Mouse (Mus musculus) neural tube, embryonic 14.5 days (tissue): ENCODE results near the gene Pcsk2. TPM values are rescaled to one million over a fixed set of nuclear protein-coding genes. Genes with fewer than 3 reads are reported as not detected.
A peak's percentile ranks its signal among the peaks of the same experiment; 100 is the strongest.

ENCODE experiments used
- ATAC-seq: fragments of 200-750 bp; cut with Nextera tagmentation; 2 replicates; pipeline ENCODE4 v1.8.0; 2017; ENCODE audit warnings: low read depth, mild to moderate bottlenecking, moderate TSS enrichment, moderate library complexity
- H3K27ac ChIP-seq: fragments of 300-500 bp; sonication (generic); 2 replicates; pipeline ENCODE4 v1.5.1; 2014; ENCODE audit warnings: low read depth, mild to moderate bottlenecking, control low read depth, low read length, moderate library complexity, mixed read lengths
- H3K27me3 ChIP-seq: fragments of 300-500 bp; sonication (generic); 2 replicates; pipeline ENCODE4 v1.6.1; 2014; ENCODE audit warnings: low read length; ENCODE audit not compliant: control insufficient read depth, insufficient read depth
- H3K36me3 ChIP-seq: fragments of 300-500 bp; sonication (generic); 2 replicates; pipeline ENCODE4 v1.6.1; 2014; ENCODE audit warnings: low read length, mixed read lengths; ENCODE audit not compliant: control insufficient read depth, insufficient read depth
- H3K4me1 ChIP-seq: fragments of 300-500 bp; sonication (generic); 2 replicates; pipeline ENCODE4 v1.6.1; 2014; ENCODE audit warnings: low read length; ENCODE audit not compliant: control insufficient read depth, insufficient read depth
- H3K4me2 ChIP-seq: fragments of 300-500 bp; sonication (generic); 2 replicates; pipeline ENCODE4 v1.6.1; 2014; ENCODE audit warnings: mild to moderate bottlenecking, low read depth, low read length, control low read depth
- H3K4me3 ChIP-seq: fragments of 300-500 bp; sonication (generic); 2 replicates; pipeline ENCODE4 v1.5.1; 2014; ENCODE audit warnings: low read depth, low read length, control low read depth, mixed read lengths
- H3K9ac ChIP-seq: fragments of 300-500 bp; sonication (generic); replicated peaks from 2 replicates; pipeline ENCODE4 v1.6.1; 2014; ENCODE audit warnings: low read depth, mild to moderate bottlenecking, control low read depth, low read length, mixed read lengths
- H3K9me3 ChIP-seq: fragments of 300-500 bp; sonication (generic); 2 replicates; pipeline ENCODE4 v1.6.1; 2016; ENCODE audit warnings: low read length; ENCODE audit not compliant: control insufficient read depth
- WGBS: fragments of 180-500 bp; shearing (Covaris S2); extraction: QIAGEN DNeasy Blood & Tissue Kit; methylation state at CpG from one replicate; pipeline ENCODE4 v1.1.7; 2014; 5-methylcytosine and 5-hydroxymethylcytosine counted together
- polyA plus RNA-seq: library from polyadenylated mRNA; unstranded; fragments of >200 nt; fragmentation: Nextera tagmentation; extraction: Ambion mirVana; gene quantifications from 2 replicates; pipeline ENCODE4 v1.2.1, GENCODE M21; 2014

Pcsk2 gene
- polyA plus RNA-seq, 1 experiment from 2014 or later: 37.4 TPM

DNA sequence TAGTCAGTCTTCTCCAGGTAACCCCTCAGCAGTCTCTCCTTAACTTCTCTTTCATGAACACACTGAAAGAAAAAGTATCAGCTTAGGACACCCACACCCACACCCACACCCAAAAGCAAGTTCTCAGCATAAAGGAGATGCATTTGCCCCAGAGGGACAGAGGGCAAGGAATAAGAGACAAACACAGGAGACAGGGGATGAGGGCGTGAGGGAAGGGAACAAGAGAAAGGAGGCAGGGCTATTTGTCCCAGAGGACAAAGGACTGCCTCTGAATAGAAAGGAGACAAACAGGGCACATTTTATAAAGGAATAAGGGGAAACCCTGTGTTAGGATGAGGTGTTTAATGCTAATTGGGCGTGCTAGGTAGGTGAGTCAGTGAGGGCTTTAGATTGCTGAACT lies 133.6 kb downstream of the Pcsk2 start:
- whole genome bisulfite sequencing: 19% methylated on average over 2 of the region's 2 CpGs
- H3K9me3 ChIP-seq: no peaks in the 10 kb centered on the region
- no peaks in the 10 kb centered on the region for H3K27me3 ChIP-seq
- ATAC-seq: no peak
- H3K27ac ChIP-seq: no peak overlapping the region
- H3K4me3 ChIP-seq: no peak overlapping the region
- no peak overlapping the region for H3K9ac ChIP-seq
- H3K36me3 ChIP-seq: no peaks in the 10 kb centered on the region
- no peak overlapping the region for H3K4me2 ChIP-seq
- no peaks in the 10 kb centered on the region for H3K4me1 ChIP-seq

DNA sequence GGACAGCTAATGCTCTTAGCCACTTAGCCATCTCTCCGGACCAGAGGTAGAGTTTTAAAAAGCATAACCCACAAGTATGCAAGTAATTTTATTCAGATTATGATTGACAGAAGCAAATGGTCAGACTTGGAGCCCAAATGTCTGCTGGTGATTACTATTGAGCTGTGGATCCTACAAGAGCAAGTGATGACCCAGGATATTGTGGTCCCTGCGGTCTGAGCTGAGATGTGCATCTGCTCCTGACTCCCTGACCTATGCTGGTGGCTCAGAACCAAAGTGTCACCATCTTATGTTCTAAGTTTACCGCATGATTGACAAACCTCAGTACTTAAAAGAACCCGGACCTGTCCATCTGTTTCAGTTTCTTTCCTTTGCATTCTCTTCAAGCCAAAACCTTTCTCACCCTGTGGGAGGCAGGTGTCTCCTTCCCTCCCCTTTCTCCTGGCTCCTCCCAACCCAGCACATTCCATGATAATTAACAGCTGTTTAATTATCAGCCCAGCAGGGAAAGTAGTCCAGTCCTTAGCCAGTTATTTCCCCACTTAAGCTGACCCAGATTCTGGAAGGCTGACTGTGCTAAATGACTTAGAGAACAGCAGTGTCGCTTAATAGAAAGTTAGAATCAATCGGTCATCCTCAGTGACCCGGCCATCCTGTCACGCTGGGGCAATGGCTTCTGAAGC lies 136.1 kb downstream of the Pcsk2 start:
- 76% methylated on average over 8 of the region's 8 CpGs for WGBS
- ATAC-seq: peak; percentile 45; the same call in 1 of the 2 replicates

DNA sequence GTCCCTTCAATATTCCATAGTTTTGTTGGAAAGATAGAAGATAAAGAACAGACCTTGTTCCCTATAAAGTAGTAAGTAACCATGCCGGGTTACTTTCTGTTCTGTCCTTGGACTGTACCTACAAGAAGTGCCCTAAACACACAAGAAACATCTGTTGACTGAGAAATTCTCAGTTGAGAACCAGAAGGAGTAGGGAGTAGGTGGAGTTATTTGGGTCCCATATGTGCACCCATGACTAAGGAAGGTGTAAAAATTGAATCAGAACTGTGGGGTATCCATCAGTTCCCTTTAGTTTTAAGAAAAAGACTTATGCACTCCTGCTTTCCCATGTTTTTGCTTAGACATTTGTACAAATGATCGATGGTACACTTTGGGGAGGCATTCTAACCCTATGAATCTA lies 137.6 kb downstream of the Pcsk2 start:
- Histone ChIP-seq H3K9me3 (no peaks in the 10 kb centered on the region), H3K4me2 (no peak overlapping the region), H3K4me1 (no peaks in the 10 kb centered on the region), H3K36me3 (no peaks in the 10 kb centered on the region), H3K4me3 (no peak overlapping the region), H3K27ac (no peak overlapping the region), H3K9ac (no peak overlapping the region), H3K27me3 (no peaks in the 10 kb centered on the region)
- no peak for ATAC-seq
- WGBS: 97% methylated on average over 2 of the region's 2 CpGs

More for the DNA sequence above, 136.1 kb downstream of the Pcsk2 start:
- Histone ChIP-seq H3K4me2 (no peak overlapping the region), H3K27me3 (no peaks in the 10 kb centered on the region), H3K27ac (no peak overlapping the region), H3K9me3 (no peaks in the 10 kb centered on the region), H3K4me1 (no peaks in the 10 kb centered on the region), H3K36me3 (no peaks in the 10 kb centered on the region), H3K4me3 (no peak overlapping the region), H3K9ac (no peak overlapping the region)

DNA sequence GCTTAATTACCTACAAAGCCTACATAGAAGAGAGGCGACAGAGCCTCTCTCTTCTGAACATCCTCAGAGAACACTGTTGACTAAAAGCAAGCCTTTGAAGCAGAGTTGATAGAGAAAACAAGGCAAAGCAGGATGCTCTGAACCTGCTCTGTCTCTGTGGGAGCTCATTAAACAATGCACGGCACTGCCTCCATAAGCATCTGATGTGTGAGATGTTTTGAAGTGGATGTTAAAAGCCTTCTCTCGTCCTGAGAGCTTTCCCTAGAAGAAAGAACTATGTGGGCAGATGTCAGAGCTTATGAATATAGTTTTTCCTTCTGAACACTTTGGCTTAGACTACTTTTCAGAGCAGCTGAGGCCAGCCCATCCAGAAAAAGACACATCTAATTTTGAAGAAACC lies 145.3 kb downstream of the Pcsk2 start:
- Histone ChIP-seq H3K4me1 (no peaks in the 10 kb centered on the region), H3K4me2 (no peak overlapping the region), H3K9me3 (0 out of 2 replicates have a peak, but pooled peaks cover 3% of the 10 kb centered on the region), H3K36me3 (no peaks in the 10 kb centered on the region), H3K27ac (no peak overlapping the region), H3K9ac (no peak overlapping the region), H3K4me3 (no peak overlapping the region), H3K27me3 (no peaks in the 10 kb centered on the region)
- WGBS: 59% methylated on average over 3 of the region's 3 CpGs
- no peak for ATAC-seq

DNA sequence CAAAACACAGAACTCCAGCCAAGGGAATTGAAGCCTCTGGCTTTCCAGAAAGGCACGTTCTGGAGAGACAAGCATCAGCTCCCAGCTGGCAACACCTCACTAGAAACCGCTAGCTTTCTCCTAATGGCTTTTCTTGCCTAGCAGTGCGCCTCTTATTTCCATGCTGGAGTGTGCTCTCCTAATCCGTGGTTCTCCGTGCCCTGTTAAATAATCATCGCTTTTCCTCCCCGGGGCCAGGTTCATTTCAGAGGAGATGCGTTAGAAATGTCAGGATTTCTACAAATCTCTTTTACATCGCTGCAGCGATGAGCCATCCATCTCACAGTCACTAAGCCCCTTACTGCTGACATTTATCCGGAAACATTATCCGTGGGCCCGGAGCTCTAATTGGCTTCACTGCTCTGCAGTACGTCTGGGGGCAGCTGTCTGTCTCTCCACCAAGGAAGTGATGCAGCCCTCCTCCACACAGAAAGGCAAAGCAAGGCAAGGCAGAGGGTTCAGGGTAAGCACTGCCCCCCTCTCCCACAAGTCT lies 150.1 kb downstream of the Pcsk2 start:
- H3K36me3 ChIP-seq: no peaks in the 10 kb centered on the region
- peak; percentile 60 for ATAC-seq
- H3K9me3 ChIP-seq: 0 out of 2 replicates have a peak, but pooled peaks cover 3% of the 10 kb centered on the region
- WGBS: 56% methylated on average over 14 of the region's 14 CpGs
- H3K4me2 ChIP-seq: no peak overlapping the region
- H3K27me3 ChIP-seq: no peaks in the 10 kb centered on the region
- H3K4me1 ChIP-seq: no peaks in the 10 kb centered on the region
- no peak overlapping the region for H3K4me3 ChIP-seq
- H3K9ac ChIP-seq: no peak overlapping the region
- peak overlapping the region; percentile 3 for H3K27ac ChIP-seq

DNA sequence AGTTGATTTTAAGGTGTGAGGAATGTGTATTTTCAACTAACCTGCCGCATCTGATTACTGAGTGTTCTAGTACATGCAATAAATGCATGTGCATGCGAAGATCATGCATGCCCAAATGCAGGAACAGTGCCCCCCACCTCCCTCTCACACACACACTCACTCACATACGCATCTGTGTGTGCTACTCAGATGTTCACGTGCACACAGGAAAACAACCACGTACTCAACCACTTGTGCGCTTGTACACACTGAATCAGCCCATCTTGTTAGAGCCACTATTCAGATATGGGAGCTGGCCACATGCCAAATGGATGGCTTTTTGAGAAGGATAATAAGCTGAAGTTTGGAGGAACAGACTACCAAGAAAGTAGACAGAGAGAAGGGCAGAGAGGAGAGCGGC lies 150.7 kb downstream of the Pcsk2 start:
- Histone ChIP-seq H3K4me1 (no peaks in the 10 kb centered on the region), H3K36me3 (no peaks in the 10 kb centered on the region), H3K4me3 (no peak overlapping the region), H3K27ac (peak overlapping the region; percentile 3), H3K4me2 (no peak overlapping the region), H3K27me3 (no peaks in the 10 kb centered on the region), H3K9ac (no peak overlapping the region), H3K9me3 (0 out of 2 replicates have a peak, but pooled peaks cover 3% of the 10 kb centered on the region)
- WGBS: 86% methylated on average over 7 of the region's 7 CpGs
- ATAC-seq: no peak

DNA sequence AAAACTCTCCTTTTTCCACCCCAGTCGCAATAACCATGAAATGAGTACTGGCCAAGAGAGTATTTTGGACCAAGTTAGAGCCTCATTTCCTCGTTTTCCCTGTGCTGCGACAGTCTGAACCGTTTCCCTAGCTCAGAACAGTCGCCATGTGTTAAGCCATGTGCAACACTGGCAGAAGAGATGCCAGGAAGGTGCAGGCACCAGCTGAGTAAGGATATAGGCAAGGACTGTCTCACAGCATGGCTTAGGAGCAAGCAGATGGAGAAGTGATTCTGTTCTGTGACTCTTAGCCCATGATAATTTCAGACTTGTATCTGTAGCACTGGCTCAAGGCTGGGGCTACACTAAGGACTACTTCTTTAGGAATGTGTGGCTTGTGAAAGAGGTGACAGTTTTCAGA lies 155.2 kb downstream of the Pcsk2 start:
- Histone ChIP-seq H3K9ac (no peak overlapping the region), H3K4me3 (no peak overlapping the region), H3K27me3 (no peaks in the 10 kb centered on the region), H3K4me1 (no peaks in the 10 kb centered on the region), H3K4me2 (no peak overlapping the region), H3K9me3 (no peaks in the 10 kb centered on the region), H3K36me3 (no peaks in the 10 kb centered on the region), H3K27ac (no peak overlapping the region)
- 84% methylated on average over 5 of the region's 5 CpGs for WGBS
- ATAC-seq: no peak

DNA sequence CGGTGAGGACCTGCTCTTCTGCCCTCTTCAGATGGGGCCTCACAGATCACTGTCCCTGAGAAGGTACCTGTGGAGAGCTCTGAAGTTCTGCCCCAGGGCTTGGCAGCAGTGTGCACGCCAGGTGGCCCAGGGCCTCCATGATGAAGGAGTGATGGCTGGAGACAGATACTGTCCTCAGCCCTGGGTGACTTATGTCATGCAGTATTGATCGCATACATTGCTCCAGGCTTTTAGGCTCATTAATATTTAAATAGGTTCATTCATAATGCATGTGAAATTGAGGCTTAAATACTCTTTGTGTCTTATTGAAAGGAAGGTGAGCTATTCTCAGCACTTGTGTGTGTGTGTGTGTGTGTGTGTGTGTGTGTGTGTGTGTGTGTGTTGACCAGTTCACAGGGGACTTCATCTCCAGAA lies 157.0 kb downstream of the Pcsk2 start:
- H3K4me2 ChIP-seq: no peak overlapping the region
- no peaks in the 10 kb centered on the region for H3K9me3 ChIP-seq
- peak; percentile 76; the same call in 1 of the 2 replicates for ATAC-seq
- WGBS: 47% methylated on average over 3 of the region's 3 CpGs
- H3K9ac ChIP-seq: no peak overlapping the region
- no peak overlapping the region for H3K4me3 ChIP-seq
- H3K27me3 ChIP-seq: no peaks in the 10 kb centered on the region
- H3K27ac ChIP-seq: no peak overlapping the region
- no peaks in the 10 kb centered on the region for H3K36me3 ChIP-seq
- H3K4me1 ChIP-seq: no peaks in the 10 kb centered on the region

DNA sequence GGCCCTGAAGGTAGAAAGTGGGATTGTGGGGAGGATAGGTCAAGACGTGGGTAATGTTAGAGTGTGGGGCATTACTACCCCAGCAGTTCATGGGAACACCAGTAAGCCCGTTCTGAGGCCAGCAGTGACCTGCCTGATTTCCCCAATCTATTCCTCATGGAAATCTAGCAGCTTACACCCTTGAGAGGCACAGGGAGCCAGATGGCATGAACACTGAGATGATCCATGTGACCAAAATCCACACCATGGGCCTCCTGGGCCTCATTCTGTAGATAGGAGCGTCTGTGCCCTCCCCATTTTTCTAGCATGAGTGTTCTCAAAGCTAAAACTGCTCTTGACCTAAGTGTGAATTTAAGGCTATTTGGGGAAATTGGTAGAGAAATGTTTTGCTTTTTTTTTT lies 162.2 kb downstream of the Pcsk2 start:
- H3K27me3 ChIP-seq: no peaks in the 10 kb centered on the region
- no peak overlapping the region for H3K9ac ChIP-seq
- 53% methylated on average over 3 of the region's 3 CpGs for WGBS
- ATAC-seq: no peak
- no peak overlapping the region for H3K4me3 ChIP-seq
- no peaks in the 10 kb centered on the region for H3K9me3 ChIP-seq
- no peaks in the 10 kb centered on the region for H3K4me1 ChIP-seq
- H3K36me3 ChIP-seq: no peaks in the 10 kb centered on the region
- no peak overlapping the region for H3K27ac ChIP-seq
- H3K4me2 ChIP-seq: no peak overlapping the region
